Comparison of ENCODE assay signal across 9 mouse cellular contexts in the genomic region with DNA sequence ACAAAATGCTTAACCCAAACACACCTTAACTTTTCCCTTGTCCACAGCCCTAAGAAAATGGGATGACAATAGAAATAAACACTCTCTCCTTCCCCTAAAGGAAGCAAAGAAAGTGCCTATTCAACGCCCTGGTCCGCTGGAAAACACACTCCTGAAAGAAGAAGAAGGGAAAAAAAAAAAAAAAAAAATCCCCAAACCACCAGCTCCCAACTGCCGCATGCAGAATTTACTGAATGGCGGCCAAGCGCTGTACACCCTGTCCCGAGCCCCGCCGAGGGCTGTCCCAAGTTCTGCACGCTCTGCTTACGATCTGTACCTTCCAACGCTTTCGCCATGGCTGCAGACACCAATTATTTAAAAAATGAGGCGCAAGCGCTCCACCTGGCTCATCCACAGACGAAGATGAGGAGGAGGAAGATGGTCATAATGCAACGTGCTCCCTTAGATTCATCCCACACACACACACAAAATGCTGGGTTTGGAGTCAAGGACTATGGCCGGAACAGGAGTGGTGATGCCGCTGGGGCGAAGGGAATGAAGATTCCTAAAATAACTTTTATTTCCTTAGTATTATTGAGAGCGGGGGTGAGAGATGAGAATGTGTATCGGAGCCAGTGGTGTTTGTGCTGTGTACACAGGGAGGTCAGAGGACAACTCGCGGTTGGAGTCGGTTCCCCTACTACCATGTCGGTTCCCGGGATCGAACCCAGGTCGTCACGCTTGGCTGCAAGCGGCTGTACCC. TPM values are rescaled to one million over a fixed set of nuclear protein-coding genes. Genes with fewer than 3 reads are reported as not detected.
DNase-seq lines count a peak whose midpoint lies in the region; ATAC-seq and TF ChIP-seq lines count a peak whose summit lies in the region.
"Had no signal": no experiment of that assay in that cellular context is flagged by ENCODE, and none has a peak within 500 bp of the region (broad histone marks: within the 10 kb centered on the region; RNA-seq: fewer than 3 reads in every experiment).

No protein-coding gene starts in this region.

- H3K4me2 ChIP-seq in embryonic facial prominence, embryonic 13.5 days: peak overlapping the region; percentile 71
- H3K4me2 ChIP-seq in heart, postnatal 0 days (ENCODE audit: low read depth, low read length): peak overlapping the region; percentile 84
- peak overlapping the region; percentile 58 for H3K4me2 ChIP-seq in lung, postnatal 0 days (replicated peaks; ENCODE audit: low read depth, low read length)

- peak overlapping the region; percentile 89 for H3K4me3 ChIP-seq in embryonic facial prominence, embryonic 13.5 days
- H3K4me3 ChIP-seq in heart, postnatal 0 days (ENCODE audit: low read depth, low read length): peak overlapping the region; percentile 91
- H3K4me3 ChIP-seq in layer of hippocampus, adult 2 months: peak overlapping the region; percentile 65
- H3K4me3 ChIP-seq in lung, postnatal 0 days (ENCODE audit: low read depth, low read length): peak overlapping the region; percentile 92

- peak overlapping the region; percentile 86 for H3K9ac ChIP-seq in embryonic facial prominence, embryonic 13.5 days
- peak overlapping the region; percentile 93 for H3K9ac ChIP-seq in heart, postnatal 0 days (replicated peaks; ENCODE audit: low read depth, low read length)
- peak overlapping the region; percentile 84 for H3K9ac ChIP-seq in lung, postnatal 0 days (replicated peaks; ENCODE audit: low read depth)

- H3K9me3 ChIP-seq in embryonic facial prominence, embryonic 13.5 days: no peaks in the 10 kb centered on the region
- no peaks in the 10 kb centered on the region for H3K9me3 ChIP-seq in heart, postnatal 0 days (replicated peaks; ENCODE audit: control insufficient read depth, low read length)
- no peaks in the 10 kb centered on the region for H3K9me3 ChIP-seq in lung, postnatal 0 days (ENCODE audit: low read length)

- no peak for TF ChIP-seq EP300 in heart, postnatal 0 days (IDR thresholded peaks at IDR 0.05; ENCODE audit: low read depth)
- 0 out of 2 replicates have a peak, but pooled peaks have one; percentile 23 for TF ChIP-seq EP300 in lung, postnatal 0 days (IDR thresholded peaks at IDR 0.05)

- no peaks in the 10 kb centered on the region for H3K36me3 ChIP-seq in embryonic facial prominence, embryonic 13.5 days
- peaks cover 4% of the 10 kb centered on the region; the same call in 1 of the 2 replicates for H3K36me3 ChIP-seq in heart, postnatal 0 days (replicated peaks; ENCODE audit: control insufficient read depth, insufficient read depth, low read length)
- H3K36me3 ChIP-seq in lung, postnatal 0 days (ENCODE audit: insufficient read depth, low read length): 0 out of 2 replicates have a peak, but pooled peaks cover 4% of the 10 kb centered on the region

- WGBS in embryonic facial prominence, embryonic 13.5 days: 5% methylated on average over 30 of the region's 30 CpGs
- WGBS in heart, postnatal 0 days: 6% methylated on average over 30 of the region's 30 CpGs
- WGBS in lung, postnatal 0 days: 3% methylated on average over 30 of the region's 30 CpGs

- TF ChIP-seq CTCF in heart, postnatal 0 days (IDR thresholded peaks at IDR 0.05; ENCODE audit: low read depth): no peak
- TF ChIP-seq CTCF in layer of hippocampus, adult 2 months (conservative IDR thresholded peaks at IDR 0.05): no peak
- TF ChIP-seq CTCF in lung, postnatal 0 days (IDR thresholded peaks at IDR 0.05): 0 out of 2 replicates have a peak, but pooled peaks have one; percentile 6

- peaks cover 17% of the 10 kb centered on the region for H3K4me1 ChIP-seq in embryonic facial prominence, embryonic 13.5 days
- no peaks in the 10 kb centered on the region for H3K4me1 ChIP-seq in heart, postnatal 0 days (ENCODE audit: control insufficient read depth, insufficient read depth)
- H3K4me1 ChIP-seq in lung, postnatal 0 days (ENCODE audit: insufficient read depth, low read depth, low read length): peaks cover 2% of the 10 kb centered on the region; the same call in 1 of the 2 replicates

- peak; percentile 81 for DNase-seq in ZHBTc4 (ENCODE audit: low read depth, low spot score)
- peak; percentile 24 for DNase-seq in heart, postnatal 0 days (ENCODE audit: low spot score)
- peak in 1 of 2 experiments; percentile 30 for DNase-seq in layer of hippocampus, adult 2 months (ENCODE audit: low spot score in 2 of 2)
- DNase-seq in lung, postnatal 0 days (ENCODE audit: low spot score): peak; percentile 47
- DNase-seq in right cerebral cortex, postnatal 14 days: peak; percentile 31

- peak overlapping the region; percentile 84; the same call in 1 of the 2 replicates for H3K27ac ChIP-seq in embryonic facial prominence, embryonic 13.5 days
- H3K27ac ChIP-seq in heart, postnatal 0 days (ENCODE audit: low read depth): peak overlapping the region; percentile 92
- peak overlapping the region; percentile 86 for H3K27ac ChIP-seq in layer of hippocampus, adult 2 months
- H3K27ac ChIP-seq in lung, postnatal 0 days (ENCODE audit: low read length): peak overlapping the region; percentile 95

- ATAC-seq in CD4-positive, CD25-positive, alpha-beta regulatory T cell, adult 4 months: peak; percentile 2
- no peak for ATAC-seq in embryonic facial prominence, embryonic 13.5 days (ENCODE audit: insufficient number of reproducible peaks, insufficient read depth, low FRiP score, low TSS enrichment, low read depth)
- ATAC-seq in heart, postnatal 0 days (ENCODE audit: insufficient read depth, low read depth): no peak; the same call in 1 of the 2 replicates
- no peak for ATAC-seq in lung, postnatal 0 days
- ATAC-seq in frontal cortex, adult (ENCODE audit: low TSS enrichment): no peak

- no peaks in the 10 kb centered on the region for H3K27me3 ChIP-seq in embryonic facial prominence, embryonic 13.5 days
- no peaks in the 10 kb centered on the region for H3K27me3 ChIP-seq in heart, postnatal 0 days (ENCODE audit: control insufficient read depth, insufficient read depth, low read length)
- H3K27me3 ChIP-seq in lung, postnatal 0 days (replicated peaks; ENCODE audit: insufficient read depth, low read length): no peaks in the 10 kb centered on the region

RNA-seq across cellular contexts. Expression of gene Fkbp5, which starts 32.5 kb away (rescaled TPM):
- 10 to 100 TPM; 17.4 to 17.8 TPM for polyA plus RNA-seq in CD4-positive, CD25-positive, alpha-beta regulatory T cell, adult 4 months (2017; shearing (Covaris generic))
- 23.3 and 24.5 TPM in 2 replicates for polyA plus RNA-seq in embryonic facial prominence, embryonic 13.5 days (2015; fragmentation: Nextera tagmentation; extraction: Ambion mirVana)
- total RNA-seq in heart, postnatal 0 days (2014; rRNA removed; ENCODE audit: low replicate concordance): 19.4 and 37.3 TPM in 2 replicates
- polyA plus RNA-seq in heart, postnatal 0 days (2015; fragmentation: Nextera tagmentation; extraction: Ambion mirVana): 7.6 and 8.3 TPM in 2 replicates
- 10 to 100 TPM; 80.8 to 90.5 TPM for total RNA-seq in layer of hippocampus, adult 2 months (2021)
- polyA plus RNA-seq in lung, postnatal 0 days (2015; fragmentation: Nextera tagmentation; extraction: Ambion mirVana): 15.8 and 26.9 TPM in 2 replicates

RNA-seq across cellular contexts. Expression of gene Armc12, which starts 45.7 kb away (rescaled TPM):
- not detected for polyA plus RNA-seq in CD4-positive, CD25-positive, alpha-beta regulatory T cell, adult 4 months (2017; shearing (Covaris generic))
- polyA plus RNA-seq in embryonic facial prominence, embryonic 13.5 days (2015; fragmentation: Nextera tagmentation; extraction: Ambion mirVana): not detected in 2 replicates
- not detected in 2 replicates for total RNA-seq in heart, postnatal 0 days (2014; rRNA removed; ENCODE audit: low replicate concordance)
- polyA plus RNA-seq in heart, postnatal 0 days (2015; fragmentation: Nextera tagmentation; extraction: Ambion mirVana): not detected in 2 replicates
- total RNA-seq in layer of hippocampus, adult 2 months (2021): not detected
- polyA plus RNA-seq in lung, postnatal 0 days (2015; fragmentation: Nextera tagmentation; extraction: Ambion mirVana): not detected in 2 replicates
- total RNA-seq: hematopoietic stem cell, adult 5-6 weeks had no signal
